Mouse (Mus musculus) heart, postnatal 0 days (tissue): ENCODE measurements around the gene Kif19a. TPM values are rescaled to one million over a fixed set of nuclear protein-coding genes. Genes with fewer than 3 reads are reported as not detected.

ENCODE experiments used
- ATAC-seq: fragments of 200-750 bp; cut with Nextera tagmentation; 2 replicates; pipeline ENCODE4 v1.8.0; 2017; ENCODE audit warnings: low read depth, moderate number of reproducible peaks, moderate library complexity; ENCODE audit not compliant: insufficient read depth
- DNase-seq: peaks from one replicate; pipeline ENCODE4 v3.0.0-alpha.2; 2016; ENCODE audit warnings: low spot score
- H3K27ac ChIP-seq: fragments of 300-500 bp; sonication (generic); 2 replicates; pipeline ENCODE4 v1.5.1; 2014; ENCODE audit warnings: low read depth, mild to moderate bottlenecking
- H3K27me3 ChIP-seq: fragments of 300-500 bp; sonication (generic); 2 replicates; pipeline ENCODE4 v1.6.1; 2014; ENCODE audit warnings: low read length, mixed read lengths; ENCODE audit not compliant: control insufficient read depth, insufficient read depth
- H3K36me3 ChIP-seq: fragments of 300-500 bp; sonication (generic); replicated peaks from 2 replicates; pipeline ENCODE4 v1.6.1; 2014; ENCODE audit warnings: low read length, mixed read lengths; ENCODE audit not compliant: control insufficient read depth, insufficient read depth
- H3K4me1 ChIP-seq: fragments of 300-500 bp; sonication (generic); 2 replicates; pipeline ENCODE4 v1.6.1; 2014; ENCODE audit warnings: antibody characterized with exemption; ENCODE audit not compliant: control insufficient read depth, insufficient read depth
- H3K4me2 ChIP-seq: fragments of 300-500 bp; sonication (generic); 2 replicates; pipeline ENCODE4 v1.6.1; 2014; ENCODE audit warnings: low read depth, mild to moderate bottlenecking, low read length, moderate library complexity
- H3K4me3 ChIP-seq: fragments of 300-500 bp; sonication (generic); 2 replicates; pipeline ENCODE4 v1.5.1; 2014; ENCODE audit warnings: low read depth, low read length
- H3K9ac ChIP-seq: fragments of 300-500 bp; sonication (generic); replicated peaks from 2 replicates; pipeline ENCODE4 v1.6.1; 2014; ENCODE audit warnings: low read depth, low read length, mixed read lengths
- H3K9me3 ChIP-seq: fragments of 300-500 bp; sonication (generic); replicated peaks from 2 replicates; pipeline ENCODE4 v1.6.1; 2016; ENCODE audit warnings: low read length; ENCODE audit not compliant: control insufficient read depth
- CTCF ChIP-seq: IDR thresholded peaks from 2 replicates; pipeline ENCODE4 v1.5.1; 2016; ENCODE audit warnings: antibody characterized with exemption, control low read depth, low read depth
- EP300 ChIP-seq: IDR thresholded peaks from 2 replicates; pipeline ENCODE4 v1.6.1; 2016; ENCODE audit warnings: antibody characterized with exemption, low read depth
- WGBS: fragments of 180-500 bp; shearing (Covaris S2); extraction: QIAGEN DNeasy Blood & Tissue Kit; methylation state at CpG from one replicate; pipeline ENCODE4 v1.1.7; 2014; 5-methylcytosine and 5-hydroxymethylcytosine counted together
- polyA plus RNA-seq: library from polyadenylated mRNA; unstranded; fragments of >200 nt; fragmentation: Nextera tagmentation; extraction: Ambion mirVana; gene quantifications from 2 replicates; pipeline ENCODE4 v1.2.1, GENCODE M21; 2015
- total RNA-seq: library from RNA; depleted of rRNA; stranded (reverse); fragments of >200 nt; gene quantifications from 2 replicates; pipeline ENCODE4 v1.2.3, GENCODE M21; 2014; ENCODE audit warnings: low replicate concordance

Kif19a gene
- total and polyA plus RNA-seq, 2 experiments from 2014 or later: 0.08 TPM; not detected in 1

GRCm38 (mm10) chr11:114818185-114818584 is 53.0 kb downstream of the Kif19a start:
- H3K4me2 ChIP-seq: no peak overlapping the region
- H3K4me3 ChIP-seq: no peak overlapping the region
- TF ChIP-seq CTCF (no peak), EP300 (no peak)
- no peaks in the 10 kb centered on the region for H3K9me3 ChIP-seq
- H3K27me3 ChIP-seq: no peaks in the 10 kb centered on the region
- peaks cover 7% of the 10 kb centered on the region; the same call in 1 of the 2 replicates for H3K4me1 ChIP-seq
- ATAC-seq (no peak), DNase-seq (no peak)
- WGBS: 84% methylated on average over 7 of the region's 7 CpGs
- no peak overlapping the region for H3K27ac ChIP-seq
- H3K9ac ChIP-seq: no peak overlapping the region
- no peaks in the 10 kb centered on the region for H3K36me3 ChIP-seq

- ATAC-seq (no peak), DNase-seq (no peak)
- H3K4me1 ChIP-seq: peaks cover 10% of the 10 kb centered on the region; the same call in 1 of the 2 replicates
- no peak overlapping the region for H3K4me3 ChIP-seq
- no peaks in the 10 kb centered on the region for H3K27me3 ChIP-seq
- H3K36me3 ChIP-seq: no peaks in the 10 kb centered on the region
- no peak overlapping the region for H3K27ac ChIP-seq
- H3K4me2 ChIP-seq: no peak overlapping the region
- TF ChIP-seq EP300 (no peak), CTCF (no peak)
- no peak overlapping the region for H3K9ac ChIP-seq
- WGBS: 52% methylated on average over 2 of the region's 2 CpGs
- H3K9me3 ChIP-seq: no peaks in the 10 kb centered on the region
These were observed 53.9 kb downstream of the Kif19a start for GRCm38 (mm10) chr11:114819110-114819509.

DNA sequence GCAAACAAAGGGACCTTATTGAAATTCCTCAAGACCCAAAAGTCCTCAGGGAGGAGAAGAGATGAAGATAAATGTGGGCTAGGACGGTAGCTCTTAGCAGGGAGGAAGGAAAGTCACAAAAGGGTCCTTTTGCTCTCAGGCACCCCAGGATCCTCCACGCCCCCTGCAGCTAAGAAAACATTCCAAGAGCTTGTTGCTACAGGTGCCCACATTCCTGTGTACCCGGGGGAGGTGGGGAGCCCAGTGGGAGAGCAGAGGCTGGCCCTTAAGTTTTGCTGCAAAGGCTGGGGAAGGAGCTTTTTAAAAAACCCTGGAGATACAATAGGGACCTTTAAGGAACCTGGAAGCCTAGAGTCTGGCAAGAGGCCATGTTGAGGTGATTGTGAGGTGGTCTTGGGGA is 55.3 kb downstream of the Kif19a start:
- Histone ChIP-seq H3K9ac (no peak overlapping the region), H3K4me3 (no peak overlapping the region), H3K4me1 (0 out of 2 replicates have a peak, but pooled peaks cover 3% of the 10 kb centered on the region), H3K4me2 (no peak overlapping the region), H3K9me3 (no peaks in the 10 kb centered on the region), H3K36me3 (no peaks in the 10 kb centered on the region), H3K27ac (no peak overlapping the region), H3K27me3 (no peaks in the 10 kb centered on the region)
- ATAC-seq (no peak), DNase-seq (no peak)
- 63% methylated on average over 3 of the region's 3 CpGs for WGBS
- TF ChIP-seq CTCF (no peak), EP300 (no peak)

DNA sequence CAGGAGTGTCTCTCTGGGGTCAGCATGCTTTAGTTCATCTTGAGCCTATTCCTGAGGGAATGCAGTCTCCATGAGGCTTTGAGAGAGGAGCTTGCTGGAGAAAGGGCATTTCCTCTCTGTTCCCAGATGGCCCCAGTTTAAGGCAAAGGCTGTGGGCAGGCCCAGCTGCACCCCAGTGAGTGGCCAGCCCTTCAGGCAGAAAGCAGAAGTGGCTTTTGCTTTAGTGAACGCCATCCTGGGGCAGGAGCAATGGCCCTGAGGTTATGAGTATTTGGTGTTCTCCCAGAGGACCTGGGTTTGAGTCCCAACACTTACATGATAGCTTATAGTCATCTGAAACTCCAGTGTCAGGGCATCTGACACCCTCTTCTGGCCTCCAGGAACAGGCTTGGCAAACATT is 56.1 kb downstream of the Kif19a start:
- 63% methylated on average over 1 of the region's 1 CpGs for WGBS
- Histone ChIP-seq H3K4me1 (0 out of 2 replicates have a peak, but pooled peaks cover 3% of the 10 kb centered on the region), H3K9ac (no peak overlapping the region), H3K27me3 (no peaks in the 10 kb centered on the region), H3K27ac (no peak overlapping the region), H3K9me3 (no peaks in the 10 kb centered on the region), H3K4me2 (no peak overlapping the region), H3K36me3 (no peaks in the 10 kb centered on the region), H3K4me3 (no peak overlapping the region)
- no peak for DNase-seq
- TF ChIP-seq CTCF (no peak), EP300 (no peak)
- ATAC-seq: no peak

- Histone ChIP-seq H3K27ac (no peak overlapping the region), H3K4me1 (0 out of 2 replicates have a peak, but pooled peaks cover 3% of the 10 kb centered on the region), H3K27me3 (no peaks in the 10 kb centered on the region), H3K4me3 (no peak overlapping the region), H3K4me2 (no peak overlapping the region), H3K36me3 (no peaks in the 10 kb centered on the region), H3K9me3 (no peaks in the 10 kb centered on the region), H3K9ac (no peak overlapping the region)
- peak; percentile 36; the same call in 1 of the 2 replicates for ATAC-seq
- DNase-seq: peak; percentile 25
- no peak for TF ChIP-seq EP300
- TF ChIP-seq CTCF: no peak
- WGBS: 52% methylated on average over 12 of the region's 12 CpGs
These were observed 57.5 kb downstream of the Kif19a start for GRCm38 (mm10) chr11:114822727-114823126.

DNA sequence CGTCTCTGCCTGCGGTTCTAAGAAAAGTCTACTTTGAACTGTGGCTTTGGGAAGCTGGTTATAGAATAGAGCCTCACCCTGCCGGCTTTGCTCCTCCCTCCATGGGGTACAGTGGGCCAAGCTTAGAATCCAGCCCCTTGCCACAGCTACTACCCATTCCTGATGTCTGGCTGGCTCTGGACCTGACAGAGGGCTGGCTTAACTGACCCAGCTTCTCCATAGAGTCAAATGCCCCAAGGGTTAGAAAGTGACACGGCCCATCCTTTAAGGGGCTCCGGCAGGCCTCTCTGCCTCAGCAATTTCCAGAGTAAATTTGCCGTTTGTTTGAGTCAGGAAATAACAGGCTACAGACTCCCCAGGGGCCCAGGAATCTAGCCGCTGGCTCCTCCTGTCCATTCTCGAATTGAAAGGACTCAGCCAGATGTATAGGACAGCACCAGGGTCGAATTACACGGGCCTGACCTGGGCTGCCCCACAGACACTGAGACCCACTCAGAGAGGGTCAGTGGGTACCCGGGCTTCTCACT is 58.1 kb downstream of the Kif19a start:
- Histone ChIP-seq H3K27me3 (no peaks in the 10 kb centered on the region), H3K4me3 (no peak overlapping the region), H3K27ac (0 out of 2 replicates have a peak overlapping the region, but pooled peaks have one; percentile 3), H3K9me3 (no peaks in the 10 kb centered on the region), H3K36me3 (no peaks in the 10 kb centered on the region), H3K4me2 (no peak overlapping the region), H3K9ac (no peak overlapping the region), H3K4me1 (0 out of 2 replicates have a peak, but pooled peaks cover 3% of the 10 kb centered on the region)
- DNase-seq (no peak), ATAC-seq (no peak)
- WGBS: 24% methylated on average over 11 of the region's 11 CpGs
- TF ChIP-seq EP300: no peak
- no peak for TF ChIP-seq CTCF
